Mouse (Mus musculus): ENCODE data around the gene Hnrnpf. TPM values are rescaled to one million over a fixed set of nuclear protein-coding genes. Genes with fewer than 3 reads are reported as not detected.

Gene Hnrnpf
- polyA plus RNA-seq, 1 experiment from 2014 or later: 823 TPM

DNA sequence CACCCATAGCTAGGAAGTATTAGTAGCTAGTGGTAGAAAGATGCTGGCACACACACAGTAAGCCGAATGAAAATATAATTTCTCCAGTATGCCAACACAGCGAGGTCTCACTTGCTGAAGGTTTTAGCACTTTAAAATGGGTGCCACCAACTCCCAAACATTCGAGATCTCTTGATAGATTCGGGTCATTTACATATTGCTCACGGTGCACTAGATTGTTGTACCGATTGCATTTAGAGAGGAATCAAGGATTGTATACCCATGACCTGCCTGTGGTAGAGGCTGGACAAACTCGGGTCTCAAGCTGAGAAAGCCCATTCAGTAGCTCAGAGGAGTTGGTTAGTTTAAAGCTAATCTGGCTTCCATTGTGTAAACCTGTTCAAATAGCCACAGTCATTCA lies 27.8 kb downstream of the Hnrnpf start:
- H3K27me3 ChIP-seq (ENCODE audit: control insufficient read depth, insufficient read depth, low read length): no peaks in the 10 kb centered on the region
- H3K9me3 ChIP-seq (ENCODE audit: control insufficient read depth, low read length): no peaks in the 10 kb centered on the region
- H3K36me3 ChIP-seq (ENCODE audit: control insufficient read depth, insufficient read depth, low read length): peaks cover 48% of the 10 kb centered on the region
- no peaks in the 10 kb centered on the region for H3K4me1 ChIP-seq (ENCODE audit: control insufficient read depth, insufficient read depth, low read length)
- no peak overlapping the region for H3K4me3 ChIP-seq (ENCODE audit: low read length)
- 87% methylated on average over 7 of the region's 7 CpGs for WGBS
- no peak for ATAC-seq (ENCODE audit: low FRiP score, low TSS enrichment)
- H3K4me2 ChIP-seq (replicated peaks; ENCODE audit: low read depth, low read length): no peak overlapping the region
- no peak overlapping the region for H3K9ac ChIP-seq (ENCODE audit: low read depth, low read length)
- H3K27ac ChIP-seq (ENCODE audit: low read depth, low read length): no peak overlapping the region

GRCm38 (mm10) chr6:117928746-117929145 lies 28.6 kb downstream of the Hnrnpf start:
- 90% methylated on average over 5 of the region's 5 CpGs for WGBS
- H3K36me3 ChIP-seq (ENCODE audit: control insufficient read depth, insufficient read depth, low read length): peaks cover 44% of the 10 kb centered on the region

GRCm38 (mm10) chr6:117929945-117930655 lies 30.0 kb downstream of the Hnrnpf start:
- WGBS: 93% methylated on average over 3 of the region's 3 CpGs
- ATAC-seq (ENCODE audit: low FRiP score, low TSS enrichment): no peak
- Histone ChIP-seq H3K36me3 (ENCODE audit: control insufficient read depth, insufficient read depth, low read length) (peaks cover 44% of the 10 kb centered on the region), H3K27ac (ENCODE audit: low read depth, low read length) (no peak overlapping the region), H3K9me3 (ENCODE audit: control insufficient read depth, low read length) (no peaks in the 10 kb centered on the region), H3K4me1 (ENCODE audit: control insufficient read depth, insufficient read depth, low read length) (no peaks in the 10 kb centered on the region), H3K4me2 (replicated peaks; ENCODE audit: low read depth, low read length) (no peak overlapping the region), H3K9ac (ENCODE audit: low read depth, low read length) (no peak overlapping the region), H3K4me3 (ENCODE audit: low read length) (no peak overlapping the region), H3K27me3 (ENCODE audit: control insufficient read depth, insufficient read depth, low read length) (no peaks in the 10 kb centered on the region)

More at GRCm38 (mm10) chr6:117928746-117929145, 28.6 kb downstream of the Hnrnpf start:
- H3K27ac ChIP-seq (ENCODE audit: low read depth, low read length): no peak overlapping the region
- H3K4me1 ChIP-seq (ENCODE audit: control insufficient read depth, insufficient read depth, low read length): no peaks in the 10 kb centered on the region
- no peak overlapping the region for H3K4me3 ChIP-seq (ENCODE audit: low read length)
- no peak for ATAC-seq (ENCODE audit: low FRiP score, low TSS enrichment)
- H3K27me3 ChIP-seq (ENCODE audit: control insufficient read depth, insufficient read depth, low read length): no peaks in the 10 kb centered on the region
- H3K4me2 ChIP-seq (replicated peaks; ENCODE audit: low read depth, low read length): no peak overlapping the region
- no peak overlapping the region for H3K9ac ChIP-seq (ENCODE audit: low read depth, low read length)
- no peaks in the 10 kb centered on the region for H3K9me3 ChIP-seq (ENCODE audit: control insufficient read depth, low read length)

DNA sequence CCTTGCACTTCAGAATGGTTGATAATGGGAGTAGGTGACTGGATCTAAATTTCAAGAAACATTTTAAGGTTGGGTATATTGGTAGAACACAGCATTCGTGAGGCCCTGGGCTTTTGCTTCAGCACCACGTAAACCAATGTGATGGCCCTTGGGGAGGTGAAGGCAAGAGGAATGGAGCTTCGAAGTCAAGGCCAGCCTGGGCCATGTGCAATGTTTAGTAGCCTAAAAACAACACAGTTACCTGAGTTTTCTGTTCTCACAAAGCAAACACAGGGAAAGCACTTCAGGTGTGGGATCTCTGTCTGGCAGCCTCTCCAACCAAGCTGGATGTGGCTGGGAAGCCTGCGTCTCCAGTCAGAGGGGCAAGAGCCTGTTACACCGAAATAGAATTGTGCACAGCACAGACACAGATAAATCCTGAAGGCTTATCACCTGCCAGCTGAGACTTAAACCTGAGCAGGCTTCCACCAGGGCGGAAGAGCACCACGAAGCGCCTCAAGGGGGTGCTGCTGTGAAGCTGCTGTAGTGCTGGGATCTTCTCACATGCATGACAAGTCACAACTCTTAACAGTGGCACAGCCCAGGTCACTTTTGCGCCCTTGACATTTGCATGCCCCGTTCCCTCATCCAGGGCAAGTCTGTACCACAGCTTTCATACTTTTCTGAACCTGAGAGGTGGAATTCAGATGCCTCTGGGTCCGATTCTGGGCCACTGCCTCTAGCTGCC lies 32.4 kb downstream of the Hnrnpf start:
- peaks cover 28% of the 10 kb centered on the region for H3K36me3 ChIP-seq (ENCODE audit: control insufficient read depth, insufficient read depth, low read length)
- H3K4me2 ChIP-seq (replicated peaks; ENCODE audit: low read depth, low read length): no peak overlapping the region
- peak; percentile 41; the same call in 1 of the 2 replicates for ATAC-seq (ENCODE audit: low FRiP score, low TSS enrichment)
- no peaks in the 10 kb centered on the region for H3K27me3 ChIP-seq (ENCODE audit: control insufficient read depth, insufficient read depth, low read length)
- 52% methylated on average over 11 of the region's 11 CpGs for WGBS
- H3K27ac ChIP-seq (ENCODE audit: low read depth, low read length): no peak overlapping the region
- no peak overlapping the region for H3K9ac ChIP-seq (ENCODE audit: low read depth, low read length)
- no peaks in the 10 kb centered on the region for H3K4me1 ChIP-seq (ENCODE audit: control insufficient read depth, insufficient read depth, low read length)
- H3K4me3 ChIP-seq (ENCODE audit: low read length): no peak overlapping the region
- no peaks in the 10 kb centered on the region for H3K9me3 ChIP-seq (ENCODE audit: control insufficient read depth, low read length)

- H3K4me2 ChIP-seq (replicated peaks; ENCODE audit: low read depth, low read length): no peak overlapping the region
- no peaks in the 10 kb centered on the region for H3K9me3 ChIP-seq (ENCODE audit: control insufficient read depth, low read length)
- H3K36me3 ChIP-seq (ENCODE audit: control insufficient read depth, insufficient read depth, low read length): peaks cover 12% of the 10 kb centered on the region; the same call in 1 of the 2 replicates
- WGBS: 80% methylated on average over 6 of the region's 6 CpGs
- no peak overlapping the region for H3K27ac ChIP-seq (ENCODE audit: low read depth, low read length)
- H3K4me1 ChIP-seq (ENCODE audit: control insufficient read depth, insufficient read depth, low read length): no peaks in the 10 kb centered on the region
- no peak for ATAC-seq (ENCODE audit: low FRiP score, low TSS enrichment)
- no peak overlapping the region for H3K9ac ChIP-seq (ENCODE audit: low read depth, low read length)
- H3K27me3 ChIP-seq (ENCODE audit: control insufficient read depth, insufficient read depth, low read length): no peaks in the 10 kb centered on the region
- H3K4me3 ChIP-seq (ENCODE audit: low read length): no peak overlapping the region
Observed at GRCm38 (mm10) chr6:117934301-117934700, 34.2 kb downstream of the Hnrnpf start.

DNA sequence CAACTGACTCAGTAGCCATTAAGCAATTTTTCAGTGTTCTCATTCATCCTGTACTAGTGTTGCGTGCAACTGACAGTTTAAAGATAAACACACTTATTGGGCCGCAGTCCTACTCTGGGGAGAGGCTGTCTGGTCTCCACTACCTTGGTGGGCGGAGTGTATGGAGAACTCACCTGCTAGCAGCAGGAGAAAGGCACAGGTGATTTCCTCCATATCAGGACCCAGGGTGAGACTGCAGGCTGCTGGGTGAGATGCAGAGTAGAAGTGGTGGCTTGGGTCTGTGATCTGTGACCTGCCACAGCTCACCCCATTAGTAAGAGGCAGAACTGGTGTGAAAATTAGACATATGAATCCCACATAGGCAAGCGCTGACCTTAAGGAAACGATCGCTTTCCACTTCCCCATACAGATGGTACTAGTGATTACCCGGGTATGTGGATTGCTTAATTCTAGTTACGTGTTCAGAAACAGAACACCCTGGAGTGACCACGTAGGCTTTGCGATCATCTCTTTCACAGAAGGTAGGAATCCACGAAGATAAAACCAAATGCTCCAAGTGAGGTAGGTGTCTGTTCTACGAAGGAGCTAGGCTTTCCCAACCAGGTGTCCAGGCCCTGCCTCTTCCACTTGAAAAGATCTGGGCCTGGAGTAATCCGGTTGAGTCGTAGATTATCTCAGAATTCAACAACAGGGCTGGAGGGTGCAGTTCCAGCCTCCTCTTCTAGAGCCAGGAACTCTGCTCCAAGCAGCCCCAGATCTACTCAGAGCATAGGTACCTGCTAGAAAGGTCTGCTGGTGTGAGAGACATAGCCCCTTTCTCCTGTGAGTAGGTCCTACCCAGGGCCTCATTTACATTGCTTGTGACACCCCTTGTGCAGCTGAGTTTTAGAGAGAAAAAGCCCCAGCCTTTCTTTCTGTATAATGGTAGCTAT lies 35.8 kb downstream of the Hnrnpf start:
- Histone ChIP-seq H3K36me3 (ENCODE audit: control insufficient read depth, insufficient read depth, low read length) (no peaks in the 10 kb centered on the region), H3K4me1 (ENCODE audit: control insufficient read depth, insufficient read depth, low read length) (no peaks in the 10 kb centered on the region), H3K9me3 (ENCODE audit: control insufficient read depth, low read length) (no peaks in the 10 kb centered on the region), H3K4me2 (replicated peaks; ENCODE audit: low read depth, low read length) (0 out of 2 replicates have a peak overlapping the region, but pooled peaks have one; percentile 8), H3K27me3 (ENCODE audit: control insufficient read depth, insufficient read depth, low read length) (no peaks in the 10 kb centered on the region), H3K4me3 (ENCODE audit: low read length) (no peak overlapping the region), H3K9ac (ENCODE audit: low read depth, low read length) (no peak overlapping the region), H3K27ac (ENCODE audit: low read depth, low read length) (no peak overlapping the region)
- ATAC-seq (ENCODE audit: low FRiP score, low TSS enrichment): no peak
- 87% methylated on average over 14 of the region's 14 CpGs for WGBS

- WGBS: 68% methylated on average over 10 of the region's 10 CpGs
- no peak within 1 kb of the TSS for H3K27ac ChIP-seq (ENCODE audit: low read depth, low read length)
- no peaks in the 10 kb centered on the region for H3K27me3 ChIP-seq (ENCODE audit: control insufficient read depth, insufficient read depth, low read length)
- H3K9me3 ChIP-seq (ENCODE audit: control insufficient read depth, low read length): no peaks in the 10 kb centered on the region
- no peak within 1 kb of the TSS for H3K9ac ChIP-seq (ENCODE audit: low read depth, low read length)
- H3K36me3 ChIP-seq (ENCODE audit: control insufficient read depth, insufficient read depth, low read length): no peaks in the 10 kb centered on the region
- no peak within 1 kb of the TSS for H3K4me3 ChIP-seq (ENCODE audit: low read length)
- H3K4me2 ChIP-seq (replicated peaks; ENCODE audit: low read depth, low read length): no peak within 1 kb of the TSS
- H3K4me1 ChIP-seq (ENCODE audit: control insufficient read depth, insufficient read depth, low read length): no peaks in the 10 kb centered on the region
- peak; percentile 59; the same call in 1 of the 2 replicates for ATAC-seq (ENCODE audit: low FRiP score, low TSS enrichment)
Observed at GRCm38 (mm10) chr6:117937222-117937932, 37.3 kb downstream of the Hnrnpf start, which contains the start of gene Fxyd4. Gene Fxyd4, minus strand, starts transcription at chr6:117937692.

DNA sequence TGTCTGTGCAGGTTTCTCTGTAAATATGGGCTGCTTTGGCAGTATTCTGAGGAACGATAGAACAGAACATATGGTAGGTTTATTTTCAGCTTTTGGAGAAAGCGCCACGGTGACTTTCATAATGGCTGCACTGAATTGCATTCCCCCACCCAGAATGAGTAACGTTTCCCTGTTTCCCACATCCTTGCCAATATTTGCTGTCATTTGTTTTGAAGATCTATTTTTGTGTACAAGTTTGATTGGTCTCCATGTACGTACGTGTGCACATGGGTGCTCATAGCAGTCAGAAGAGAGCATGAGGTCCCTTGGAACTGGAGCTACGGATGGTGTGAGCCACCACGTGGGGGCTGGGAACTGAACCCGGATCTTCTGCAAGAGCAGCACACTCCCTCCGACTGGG lies 38.8 kb downstream of the Hnrnpf start:
- Histone ChIP-seq H3K9me3 (ENCODE audit: control insufficient read depth, low read length) (no peaks in the 10 kb centered on the region), H3K27me3 (ENCODE audit: control insufficient read depth, insufficient read depth, low read length) (no peaks in the 10 kb centered on the region), H3K36me3 (ENCODE audit: control insufficient read depth, insufficient read depth, low read length) (no peaks in the 10 kb centered on the region), H3K9ac (ENCODE audit: low read depth, low read length) (no peak overlapping the region), H3K4me1 (ENCODE audit: control insufficient read depth, insufficient read depth, low read length) (no peaks in the 10 kb centered on the region), H3K27ac (ENCODE audit: low read depth, low read length) (no peak overlapping the region), H3K4me2 (replicated peaks; ENCODE audit: low read depth, low read length) (no peak overlapping the region), H3K4me3 (ENCODE audit: low read length) (no peak overlapping the region)
- WGBS: 85% methylated on average over 10 of the region's 10 CpGs
- ATAC-seq (ENCODE audit: low FRiP score, low TSS enrichment): no peak

Measured in kidney, embryonic 14.5 days (tissue).